Mouse (Mus musculus) heart, postnatal 25 days (tissue): ENCODE data around the gene Ubiad1. TPM values are rescaled to one million over a fixed set of nuclear protein-coding genes. Genes with fewer than 3 reads are reported as not detected.

ENCODE experiments used
- DNase-seq: peaks from one replicate; pipeline ENCODE4 v3.0.0; 2022; ENCODE audit warnings: low spot score
- intact Hi-C: fragments of 180-260 bp; cut with DNase I; formaldehyde crosslinking; loops from one replicate; pipeline ENCODE4 v1.15.1; 2025
- total RNA-seq, 2 experiments: library from RNA; stranded (reverse); gene quantifications; 2 replicates each; pipeline ENCODE4 v1.2.3; 2021

The Ubiad1 gene
- total RNA-seq, 2 experiments from 2014 or later: 19.4 to 20.7 TPM

DNA sequence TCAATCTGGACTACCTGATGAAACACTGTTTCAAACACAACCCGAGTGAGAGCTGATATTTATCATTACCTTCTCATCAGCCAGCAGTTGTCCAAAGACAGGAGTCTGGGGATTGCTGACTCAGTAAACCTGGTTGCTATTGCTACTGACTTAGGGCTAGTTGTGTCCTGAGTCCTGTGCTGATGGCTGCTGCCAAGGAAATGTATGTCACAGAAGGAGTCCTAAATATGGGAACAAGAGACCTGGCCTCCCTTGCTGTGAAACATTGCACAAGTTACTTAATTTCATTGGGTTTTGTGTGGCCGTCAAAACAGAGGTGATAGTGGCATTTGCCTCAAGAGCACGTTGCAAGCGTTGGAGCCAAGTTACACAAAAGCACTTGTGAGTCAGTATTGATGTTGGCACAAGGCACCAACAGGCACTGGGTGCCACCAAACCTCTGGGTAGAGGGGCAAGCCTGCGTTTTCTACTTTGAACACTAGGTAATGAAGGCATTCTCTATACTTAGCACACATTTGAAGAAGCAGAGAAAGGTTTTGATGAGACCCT is 11.0 kb upstream of the Ubiad1 start:
- intact Hi-C loops: no loop called here
- DNase-seq: no peak

DNA sequence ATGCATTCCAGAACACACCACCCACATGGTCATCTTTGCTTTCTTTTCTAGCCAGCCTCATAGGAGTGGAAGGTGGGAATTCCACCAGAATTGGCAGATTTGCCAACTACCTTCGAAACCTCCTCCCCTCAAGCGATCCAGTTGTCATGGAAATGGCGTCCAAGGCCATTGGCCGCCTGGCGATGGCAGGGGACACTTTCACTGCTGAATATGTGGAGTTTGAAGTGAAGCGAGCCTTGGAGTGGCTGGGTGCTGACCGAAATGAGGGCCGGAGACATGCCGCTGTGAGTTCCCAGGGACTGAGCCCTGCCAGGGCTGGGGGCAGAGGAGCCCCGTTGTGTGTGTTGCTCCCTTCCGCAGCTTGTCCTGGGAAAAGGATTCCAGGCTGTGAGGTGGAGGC is 9.1 kb upstream of the Ubiad1 start:
- DNase-seq: no peak
- intact Hi-C loops: no loop called here

DNA sequence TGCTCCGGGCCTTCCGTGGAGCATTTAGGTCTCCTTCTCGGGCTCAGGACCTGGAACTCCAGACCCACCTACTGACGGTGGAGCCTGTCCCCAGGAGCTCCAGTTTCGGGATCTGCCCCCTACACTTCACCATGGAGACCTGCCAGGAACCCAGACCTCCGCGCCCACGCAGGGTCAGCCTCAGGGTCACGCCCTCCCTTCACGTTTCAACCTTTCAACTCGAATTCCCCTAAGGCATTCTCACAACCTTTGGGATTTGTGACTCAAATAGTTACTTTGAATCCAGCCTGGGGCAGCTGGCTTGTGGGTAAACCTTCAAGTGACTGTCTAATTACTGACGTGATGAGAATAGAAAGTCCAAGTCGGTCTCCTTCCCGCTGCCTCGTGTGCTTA is 4.3 kb upstream of the Ubiad1 start:
- DNase-seq: no peak
- intact Hi-C loops: no loop called here

DNA sequence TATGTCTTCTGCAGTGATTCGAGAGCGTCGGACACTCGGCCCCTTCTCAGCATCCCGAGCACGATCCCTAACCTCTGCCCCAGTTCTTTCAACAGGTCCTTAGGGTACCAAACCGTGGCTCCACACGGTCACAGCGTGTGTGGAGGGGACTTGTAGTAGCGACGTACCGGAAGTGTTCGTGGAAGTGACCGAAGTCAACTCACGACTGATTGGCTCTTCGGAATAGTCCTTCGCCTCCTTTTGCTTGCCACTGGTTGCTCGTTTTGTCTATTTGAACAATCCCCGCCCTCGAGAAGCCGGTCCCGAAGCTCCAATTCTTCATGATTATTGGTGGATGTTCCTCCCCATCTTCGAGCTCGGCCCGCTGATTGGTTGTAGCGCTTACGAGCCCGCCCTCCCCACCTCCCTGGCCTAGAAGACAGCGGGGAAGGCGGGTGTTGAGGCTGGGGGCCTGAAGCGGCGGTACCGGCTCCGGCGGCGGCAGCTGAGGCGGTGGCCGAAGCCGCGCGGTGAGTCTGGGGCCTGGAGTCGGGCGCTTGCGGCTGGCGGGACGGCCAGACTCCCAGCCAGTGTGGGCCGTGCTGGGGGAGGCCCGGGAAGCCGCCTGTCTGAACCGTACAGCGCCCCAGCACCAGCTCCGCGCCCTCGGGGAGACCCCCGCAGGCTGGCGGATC is 3.7 kb upstream of the Ubiad1 start, which contains the start of gene Mtor:
TSS of gene Mtor (plus strand) at position 433 of the 674 bp plus-strand sequence.
- intact Hi-C loops: no loop called here
- DNase-seq: peak; percentile 94

DNA sequence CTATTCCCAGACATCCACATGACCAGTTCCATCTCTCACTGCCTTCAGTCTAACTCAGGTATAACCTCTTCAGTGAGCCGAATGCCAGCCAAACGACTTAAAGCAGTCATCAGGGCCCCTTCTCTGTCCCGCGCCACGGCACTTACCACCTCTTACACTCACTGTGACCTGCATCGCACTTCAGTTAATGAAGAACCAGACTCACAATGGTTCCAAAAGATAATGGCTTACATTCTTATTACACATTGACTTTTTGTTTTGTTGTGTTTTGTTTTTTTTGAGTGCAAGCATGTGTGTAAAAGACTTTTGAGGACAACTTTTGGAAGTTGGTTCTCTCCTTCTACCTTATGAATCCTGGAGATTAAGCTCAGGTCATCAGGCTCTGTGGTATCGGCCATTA is 2.0 kb downstream of the Ubiad1 start:
- no peak for DNase-seq
- intact Hi-C loops: no loop called here

DNA sequence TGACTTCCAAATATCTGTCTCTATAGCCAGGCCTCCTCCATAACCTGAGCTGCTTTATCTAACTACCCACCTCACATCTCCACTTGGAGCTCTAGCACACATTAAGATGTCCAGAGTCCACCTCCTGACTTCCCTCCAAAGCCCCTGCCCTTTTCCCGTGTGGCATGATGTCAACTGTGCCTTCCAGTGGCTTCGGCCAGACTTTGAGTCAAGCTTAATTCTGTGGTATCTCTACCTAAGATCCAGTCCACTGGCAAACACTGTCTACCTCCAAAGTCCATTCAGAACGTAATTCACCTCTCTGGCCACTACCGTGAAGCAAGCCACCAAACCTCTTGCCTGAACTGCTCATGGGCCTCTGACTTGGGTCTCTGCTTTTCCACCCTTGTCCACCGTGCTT is 2.6 kb downstream of the Ubiad1 start:
- no peak for DNase-seq
- intact Hi-C loops: no loop called here

DNA sequence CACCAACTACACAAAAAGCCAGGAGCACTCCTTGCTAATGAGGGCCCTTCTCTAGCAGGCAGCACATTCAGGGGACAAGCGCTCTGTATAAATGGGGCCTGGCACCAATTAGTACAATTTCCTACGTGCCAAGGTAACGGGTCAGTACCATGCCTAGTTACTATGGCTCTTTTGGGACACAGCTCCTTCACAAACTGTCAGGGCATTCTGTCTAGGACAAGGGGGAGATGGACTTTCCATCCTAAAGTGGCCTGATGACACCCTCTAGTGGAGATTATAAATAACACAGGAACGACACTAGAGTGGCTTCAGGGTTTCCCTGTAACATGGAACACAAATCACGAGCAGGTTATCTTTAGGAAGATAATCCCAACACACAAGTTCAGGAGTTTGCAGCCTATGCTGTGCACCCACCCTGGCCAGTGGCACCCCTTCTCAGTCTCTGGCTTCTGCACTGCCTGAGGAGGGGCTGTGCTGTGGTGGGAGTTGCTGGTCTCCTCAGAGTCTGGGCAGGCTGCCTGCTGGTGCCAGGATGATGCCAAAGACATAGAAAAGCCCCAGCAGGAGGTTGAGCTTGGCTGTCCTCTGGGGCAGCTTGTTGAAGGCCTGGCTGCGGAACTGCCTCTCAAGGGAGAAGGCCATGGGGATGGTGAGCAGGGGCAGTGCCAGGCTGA is 8.8 kb downstream of the Ubiad1 start:
- no peak for DNase-seq

DNA sequence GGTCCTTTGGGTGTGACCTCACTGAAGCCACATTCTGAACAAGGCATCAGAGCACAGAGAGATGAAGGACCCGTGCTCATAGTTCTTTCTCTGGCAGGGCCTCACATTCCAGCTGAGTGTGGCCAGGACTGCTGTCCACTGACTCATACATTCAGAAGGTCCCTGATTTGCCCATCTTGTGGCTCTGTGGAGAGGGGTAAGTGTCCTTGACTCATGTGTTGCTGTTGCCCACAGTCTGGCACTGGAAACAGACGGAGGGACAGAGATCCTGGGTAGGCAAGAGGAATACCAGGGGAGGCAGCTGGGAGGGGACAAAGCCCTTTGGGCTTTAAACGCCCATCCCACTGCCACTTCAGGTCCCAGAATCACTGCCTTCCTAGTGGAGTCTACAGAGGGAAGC is 9.5 kb downstream of the Ubiad1 start:
- no peak for DNase-seq
- intact Hi-C loops: no loop called here

More for the DNA sequence above, 8.8 kb downstream of the Ubiad1 start:
- intact Hi-C loops: no loop called here

DNA sequence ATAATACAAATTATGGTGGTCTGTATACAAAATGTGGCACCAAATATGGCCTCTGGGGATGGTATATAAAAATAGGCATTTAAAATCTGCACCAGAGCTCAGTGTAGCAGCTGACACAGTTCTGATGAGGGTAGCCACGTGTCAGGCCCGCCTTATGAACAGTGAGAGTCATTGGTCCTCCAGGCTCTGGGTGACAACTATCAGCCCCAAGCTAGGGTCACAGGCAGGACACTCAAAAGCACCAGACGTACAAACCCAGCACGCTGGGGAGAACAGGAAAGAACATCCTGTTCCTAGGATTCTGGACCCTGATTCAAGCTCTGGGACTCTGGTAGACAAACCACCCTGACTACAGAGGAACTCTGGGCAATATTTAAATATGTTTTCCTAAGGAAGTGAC is 10.0 kb downstream of the Ubiad1 start:
- DNase-seq: no peak
- intact Hi-C loops: loop anchor here (5.0 kb wide), 1 partner anchor 322 kb away; no protein-coding TSS in a partner anchor

DNA sequence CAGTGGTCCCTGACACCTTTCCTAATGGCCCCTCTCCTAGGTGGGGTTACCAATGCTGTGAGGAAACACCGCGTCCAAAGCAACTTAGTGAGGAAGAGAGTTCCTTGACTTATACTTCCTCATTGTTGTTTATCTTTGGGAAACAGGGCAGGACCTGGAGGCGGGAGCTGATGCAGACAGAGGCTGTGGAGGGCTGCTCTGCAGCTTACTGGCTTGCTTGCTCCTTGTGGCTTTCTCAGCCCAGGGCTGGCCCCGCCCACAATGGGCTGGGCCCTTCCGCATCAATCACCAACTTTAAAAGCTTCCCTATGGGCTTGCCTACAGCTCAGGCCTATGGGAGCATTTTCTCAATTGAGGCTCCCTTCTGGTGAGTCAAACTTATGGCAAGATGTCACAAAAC is 10.8 kb downstream of the Ubiad1 start:
- intact Hi-C loops: loop anchor here (5.0 kb wide), 1 partner anchor 322 kb away; no protein-coding TSS in a partner anchor
- DNase-seq: no peak

DNA sequence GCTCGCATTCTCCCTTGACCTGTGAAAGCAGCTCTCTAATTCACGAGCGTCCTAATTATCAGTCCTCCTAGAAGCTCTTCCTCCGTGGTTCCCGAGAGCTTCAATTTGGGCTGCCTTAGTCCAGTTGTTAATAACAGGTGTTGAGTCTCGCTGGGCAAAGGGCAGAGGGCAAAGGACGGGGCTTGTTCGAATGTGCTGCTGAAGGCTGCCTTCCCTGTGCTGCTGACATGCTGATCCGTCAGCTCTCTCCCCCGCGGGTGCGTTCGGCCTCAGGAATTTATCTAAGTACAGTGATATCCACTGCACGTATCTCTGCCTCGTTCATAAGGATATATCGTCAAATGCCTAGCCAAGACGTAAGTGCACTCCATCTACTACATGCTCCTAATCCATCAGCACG is 11.2 kb downstream of the Ubiad1 start:
- intact Hi-C loops: loop anchor here (5.0 kb wide), 1 partner anchor 321 kb away; no protein-coding TSS in a partner anchor

DNA sequence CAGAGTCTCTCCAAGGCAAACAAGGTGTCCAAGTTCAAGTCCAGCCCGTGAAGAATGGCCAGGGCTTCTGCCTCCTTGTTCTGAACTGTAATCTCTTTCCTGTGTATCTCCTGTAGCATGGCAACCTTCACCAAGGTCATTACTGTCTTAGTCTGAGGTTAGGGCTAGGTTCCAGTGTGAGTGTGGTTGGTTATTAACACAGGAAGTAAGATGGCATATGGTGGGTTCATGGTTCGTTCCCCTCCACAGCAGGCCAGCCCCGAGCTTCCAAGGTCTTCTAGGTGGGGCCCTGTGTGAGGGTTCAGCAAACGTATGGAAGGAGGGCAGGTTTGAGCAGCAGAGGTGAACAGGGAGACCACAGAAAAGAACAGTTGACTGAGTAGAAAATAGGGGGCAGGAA is 12.1 kb downstream of the Ubiad1 start:
- intact Hi-C loops: loop anchor here (5.0 kb wide), 1 partner anchor 320 kb away; no protein-coding TSS in a partner anchor
- DNase-seq: no peak

More for the DNA sequence above, 11.2 kb downstream of the Ubiad1 start:
- no peak for DNase-seq

DNA sequence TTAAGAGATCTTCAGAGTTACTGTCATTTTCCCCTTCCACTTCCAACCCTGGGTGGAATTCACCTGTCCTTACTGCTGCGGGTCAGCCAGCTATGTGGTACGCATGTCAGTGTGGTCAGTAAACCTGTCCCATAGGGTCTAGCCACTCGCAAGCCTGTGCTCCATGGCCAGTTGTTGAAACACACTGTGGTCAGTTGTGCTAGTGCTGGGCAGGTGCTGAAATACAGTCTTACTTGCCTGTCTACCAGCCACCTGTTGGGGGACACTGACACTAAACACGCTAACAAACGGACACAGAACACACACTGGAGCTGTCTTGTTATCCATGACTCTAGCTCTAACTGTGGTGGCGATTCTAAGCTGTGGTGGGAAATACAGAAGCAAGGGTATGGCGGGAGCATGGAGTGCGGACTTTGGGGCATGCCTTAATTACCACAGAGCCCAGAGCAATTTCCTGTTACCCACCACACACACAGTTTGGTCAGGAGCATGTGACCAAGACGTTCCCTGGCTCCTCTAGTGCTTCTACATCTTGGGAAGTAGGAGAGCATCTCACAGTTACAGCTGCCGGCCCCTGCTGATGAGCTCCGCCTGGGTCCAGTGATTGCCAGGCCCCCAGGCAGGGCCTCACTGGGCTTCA is 13.6 kb downstream of the Ubiad1 start:
- intact Hi-C loops: loop anchor here (5.0 kb wide), 1 partner anchor 319 kb away; no protein-coding TSS in a partner anchor

DNA sequence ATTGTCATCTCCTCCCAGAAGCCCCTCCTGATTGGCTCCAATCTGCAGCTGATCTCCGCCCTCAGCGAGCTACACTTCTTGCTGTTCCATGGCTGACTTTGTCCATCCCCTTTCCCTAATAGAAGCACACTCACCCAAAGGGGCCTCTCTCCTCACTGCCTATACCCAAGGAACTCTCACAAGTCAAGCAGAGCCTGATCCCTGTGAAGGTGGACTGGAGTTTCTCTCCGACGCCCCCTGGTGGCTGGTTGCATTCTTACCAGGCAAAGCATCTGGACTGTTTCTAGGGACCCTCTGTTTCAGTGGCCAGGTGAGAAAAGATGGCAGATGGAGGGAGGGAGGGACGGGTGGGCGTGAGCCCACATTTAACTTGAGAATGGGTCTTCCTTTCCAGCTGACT is 14.9 kb downstream of the Ubiad1 start:
- intact Hi-C loops: loop anchor here (1.0 to 5.0 kb wide), 2 partner anchors 258 to 317 kb away; no protein-coding TSS in a partner anchor
- no peak for DNase-seq

More for the DNA sequence above, 13.6 kb downstream of the Ubiad1 start:
- DNase-seq: no peak

DNA sequence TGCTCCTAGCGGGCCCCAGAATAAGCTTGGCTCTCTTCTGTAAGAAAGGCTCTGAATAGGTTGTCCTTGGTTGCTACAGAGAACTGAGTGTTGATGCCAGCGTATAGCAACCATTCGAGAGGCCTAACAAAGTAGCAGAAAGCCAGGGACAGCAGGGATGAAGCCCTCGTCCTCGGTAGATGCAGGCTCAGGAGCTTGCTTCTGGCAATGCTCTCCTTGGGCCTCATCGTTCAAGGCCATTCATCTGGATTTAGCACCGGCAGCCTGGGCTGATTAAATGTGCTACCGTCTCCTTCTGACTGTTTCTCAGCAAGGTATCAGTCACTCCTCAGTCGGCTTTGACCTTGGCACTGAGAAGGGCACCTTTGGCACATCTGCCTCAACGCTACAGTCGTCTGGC is 15.4 kb downstream of the Ubiad1 start:
- no peak for DNase-seq
- intact Hi-C loops: loop anchor here (1.0 kb wide), 1 partner anchor 258 kb away; no protein-coding TSS in a partner anchor

DNA sequence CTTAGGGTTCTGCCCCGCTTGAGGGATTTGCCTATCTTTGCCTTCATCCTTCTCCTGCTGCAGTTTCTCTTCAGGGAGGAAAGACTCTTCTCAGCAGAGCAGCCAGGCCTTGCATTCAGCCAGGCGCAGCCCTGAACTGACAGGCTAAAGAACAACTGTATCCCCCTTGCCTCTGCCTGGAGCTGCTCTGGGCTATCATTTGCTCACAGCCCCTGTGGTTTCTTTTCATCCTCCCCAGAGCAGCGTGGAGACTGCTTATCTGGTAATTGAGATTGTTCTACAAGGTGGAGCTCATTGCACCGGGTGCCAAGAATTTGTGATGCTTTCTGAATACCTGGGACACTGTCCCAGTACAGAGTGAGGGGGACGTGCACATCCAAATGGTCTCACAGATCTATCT is 16.0 kb downstream of the Ubiad1 start:
- intact Hi-C loops: no loop called here
- no peak for DNase-seq

DNA sequence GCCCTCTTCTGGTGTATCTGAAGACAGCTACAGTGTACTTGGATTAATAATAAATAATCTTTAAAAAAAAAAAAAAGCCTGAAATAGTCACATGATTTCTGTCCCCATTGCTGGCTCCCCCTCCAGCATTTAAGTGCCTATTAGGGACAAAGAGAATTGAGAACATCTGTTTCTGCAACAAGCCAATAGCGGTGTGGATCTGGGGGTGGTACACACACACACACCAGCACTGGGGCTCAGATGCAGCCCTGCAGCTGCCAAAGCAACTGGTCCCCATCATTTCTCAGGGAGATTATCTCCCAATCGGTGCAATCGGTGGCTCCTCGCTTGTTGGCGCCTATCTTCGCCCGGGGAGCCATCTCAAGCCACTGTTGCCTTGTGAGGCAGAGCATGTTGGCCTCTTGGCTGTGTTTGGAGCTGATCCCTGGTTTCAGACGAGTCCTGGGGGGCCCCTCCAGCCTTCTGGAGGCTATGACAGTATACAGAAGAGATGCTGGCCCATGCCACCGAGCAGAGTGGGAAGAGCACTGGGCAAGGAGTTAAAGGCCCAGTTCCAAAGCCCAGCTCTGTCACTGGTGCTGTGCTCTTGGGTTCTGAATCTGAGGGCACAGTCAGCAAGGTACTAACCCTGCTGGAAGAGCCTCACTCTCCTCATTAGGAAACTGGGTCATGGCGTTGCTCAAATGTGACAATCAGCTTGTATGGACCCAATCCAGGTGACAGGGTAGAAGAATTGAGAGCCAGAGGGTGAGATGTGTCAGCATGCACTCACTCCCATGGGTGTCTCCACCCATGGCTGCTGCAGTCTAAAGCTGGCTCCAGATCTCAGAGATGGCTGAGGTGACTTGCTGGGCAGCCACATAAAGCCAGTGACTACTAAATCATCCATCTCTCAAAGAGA is 17.4 kb downstream of the Ubiad1 start:
- DNase-seq: no peak
- intact Hi-C loops: no loop called here

DNA sequence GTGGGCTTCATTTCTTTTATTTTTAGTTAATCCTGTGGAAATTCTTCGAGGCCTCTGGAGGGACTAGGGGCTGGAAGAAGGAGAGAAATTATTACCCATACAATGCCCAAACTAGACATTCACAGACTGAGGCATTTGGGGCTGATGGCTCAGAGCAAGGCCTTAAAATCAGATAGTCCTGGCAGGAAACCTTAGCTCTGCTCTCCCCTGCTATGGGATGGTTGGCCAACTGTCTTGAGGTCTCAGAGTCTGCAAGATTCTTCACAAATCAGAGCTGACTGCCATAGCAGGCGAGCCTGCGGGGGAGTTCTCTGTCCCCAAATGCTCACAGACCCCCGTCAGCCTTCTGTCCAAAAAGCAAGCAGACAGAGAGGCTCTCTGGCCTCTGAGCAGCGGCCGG is 27.0 kb downstream of the Ubiad1 start:
- no peak for DNase-seq
- intact Hi-C loops: no loop called here

DNA sequence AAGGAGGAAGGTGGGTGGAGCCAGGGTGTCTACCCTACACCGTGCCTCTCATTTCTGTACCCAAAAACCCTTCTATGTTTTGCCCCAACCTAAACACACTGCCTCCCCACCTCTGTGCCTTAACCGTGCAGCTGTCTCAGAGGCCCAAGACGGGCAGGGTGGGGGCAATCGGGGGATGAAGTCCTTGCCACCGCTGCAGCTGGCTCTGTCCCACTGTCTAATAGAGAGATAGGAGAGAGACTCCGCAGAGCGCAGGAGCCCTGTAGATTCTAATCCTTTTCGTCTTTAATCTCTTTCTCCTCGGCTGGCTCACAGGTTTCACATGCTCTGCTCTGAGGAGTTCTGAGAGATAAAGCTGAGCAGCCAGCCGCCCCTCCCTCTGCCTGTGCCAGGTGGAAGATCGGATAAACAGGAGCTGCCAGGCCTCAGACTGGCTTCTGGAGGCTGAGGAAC is 27.5 kb downstream of the Ubiad1 start:
- intact Hi-C loops: no loop called here
- no peak for DNase-seq
